Mouse (Mus musculus): ENCODE measurements around the gene Gtf2ird1. TPM values are rescaled to one million over a fixed set of nuclear protein-coding genes. Genes with fewer than 3 reads are reported as not detected.
A peak's percentile ranks its signal among the peaks of the same experiment; 100 is the strongest.

Gtf2ird1 gene
- total RNA-seq, 2 experiments from 2014 or later, result 42.5 to 43.7 TPM

GRCm38 (mm10) chr5:134325856-134326566 lies 130.5 kb downstream of the Gtf2ird1 start:
- intact Hi-C loops (cut with DNase I), result no loop called here
- no peak for DNase-seq (ENCODE audit: low spot score in 2 of 2)

- intact Hi-C loops (cut with DNase I), result no loop called here
- DNase-seq (ENCODE audit: low spot score in 2 of 2), result no peak
Observed at GRCm38 (mm10) chr5:134323869-134324268, 132.6 kb downstream of the Gtf2ird1 start.

- intact Hi-C loops (cut with DNase I), result no loop called here
- no peak for DNase-seq (ENCODE audit: low spot score in 2 of 2)
Observed at GRCm38 (mm10) chr5:134323311-134323710, 133.2 kb downstream of the Gtf2ird1 start.

- intact Hi-C loops (cut with DNase I), result no loop called here
- no peak for DNase-seq (ENCODE audit: low spot score in 2 of 2)
Observed at GRCm38 (mm10) chr5:134322355-134322754, 134.2 kb downstream of the Gtf2ird1 start.

GRCm38 (mm10) chr5:134321699-134322098 lies 134.8 kb downstream of the Gtf2ird1 start:
- intact Hi-C loops (cut with DNase I), result no loop called here
- no peak for DNase-seq (ENCODE audit: low spot score in 2 of 2)

GRCm38 (mm10) chr5:134318903-134319302 lies 137.6 kb downstream of the Gtf2ird1 start:
- no peak for DNase-seq (ENCODE audit: low spot score in 2 of 2)
- intact Hi-C loops (cut with DNase I), result no loop called here

GRCm38 (mm10) chr5:134316721-134317120 lies 139.8 kb downstream of the Gtf2ird1 start:
- no peak for DNase-seq (ENCODE audit: low spot score in 2 of 2)
- intact Hi-C loops (cut with DNase I), result no loop called here

GRCm38 (mm10) chr5:134315623-134316350 lies 140.7 kb downstream of the Gtf2ird1 start:
- intact Hi-C loops (cut with DNase I), result loop anchor here (2.0 kb wide), 1 partner anchor 31 kb away; no protein-coding TSS in a partner anchor

GRCm38 (mm10) chr5:134314688-134315622 lies 141.6 kb downstream of the Gtf2ird1 start, which contains the start of gene Gtf2i:
TSS of gene Gtf2i (minus strand) at chr5:134314760.
- intact Hi-C loops (cut with DNase I), result loop anchor here (2.0 to 5.0 kb wide), 2 partner anchors 30 to 43 kb away; no protein-coding TSS in a partner anchor

More at GRCm38 (mm10) chr5:134315623-134316350, 140.7 kb downstream of the Gtf2ird1 start:
- DNase-seq (ENCODE audit: low spot score in 2 of 2), result peak; percentile 54 to 66

GRCm38 (mm10) chr5:134314068-134314674 lies 142.3 kb downstream of the Gtf2ird1 start:
- intact Hi-C loops (cut with DNase I), result loop anchor here (2.0 to 5.0 kb wide), 2 partner anchors 29 to 42 kb away; no protein-coding TSS in a partner anchor
- DNase-seq (ENCODE audit: low spot score in 2 of 2), result no peak

More at GRCm38 (mm10) chr5:134314688-134315622, 141.6 kb downstream of the Gtf2ird1 start, which contains the start of gene Gtf2i:
- peak; percentile 95 to 98 for DNase-seq (ENCODE audit: low spot score in 2 of 2)

- intact Hi-C loops (cut with DNase I), result loop anchor here (1.0 to 5.0 kb wide), 3 partner anchors 29 to 129 kb away; partner anchors contain the start of gene Gtf2ird2
- peak; percentile 90 to 92 for DNase-seq (ENCODE audit: low spot score in 2 of 2)
Observed at GRCm38 (mm10) chr5:134313451-134314067, 143.0 kb downstream of the Gtf2ird1 start.

GRCm38 (mm10) chr5:134312691-134313450 lies 143.6 kb downstream of the Gtf2ird1 start:
- intact Hi-C loops (cut with DNase I), result loop anchor here (1.0 to 5.0 kb wide), 2 partner anchors 41 to 129 kb away; partner anchors contain the start of gene Gtf2ird2
- peak; percentile 47 to 91 for DNase-seq (ENCODE audit: low spot score in 2 of 2)

- no peak for DNase-seq (ENCODE audit: low spot score in 2 of 2)
- intact Hi-C loops (cut with DNase I), result loop anchor here (5.0 kb wide), 1 partner anchor 40 kb away; no protein-coding TSS in a partner anchor
Observed at GRCm38 (mm10) chr5:134311894-134312411, 144.6 kb downstream of the Gtf2ird1 start.

- intact Hi-C loops (cut with DNase I), result loop anchor here (5.0 kb wide), 1 partner anchor 38 kb away; no protein-coding TSS in a partner anchor
- DNase-seq (ENCODE audit: low spot score in 2 of 2), result no peak
Observed at GRCm38 (mm10) chr5:134310201-134310600, 146.3 kb downstream of the Gtf2ird1 start.

- peak in 1 of 2 experiments; percentile 60 for DNase-seq (ENCODE audit: low spot score in 2 of 2)
- intact Hi-C loops (cut with DNase I), result no loop called here
Observed at GRCm38 (mm10) chr5:134309345-134309744, 147.2 kb downstream of the Gtf2ird1 start.
